Mouse (Mus musculus): ENCODE measurements around the gene Pla2g2d.
A peak's percentile ranks its signal among the peaks of the same experiment; 100 is the strongest.

Gene Pla2g2d

DNA sequence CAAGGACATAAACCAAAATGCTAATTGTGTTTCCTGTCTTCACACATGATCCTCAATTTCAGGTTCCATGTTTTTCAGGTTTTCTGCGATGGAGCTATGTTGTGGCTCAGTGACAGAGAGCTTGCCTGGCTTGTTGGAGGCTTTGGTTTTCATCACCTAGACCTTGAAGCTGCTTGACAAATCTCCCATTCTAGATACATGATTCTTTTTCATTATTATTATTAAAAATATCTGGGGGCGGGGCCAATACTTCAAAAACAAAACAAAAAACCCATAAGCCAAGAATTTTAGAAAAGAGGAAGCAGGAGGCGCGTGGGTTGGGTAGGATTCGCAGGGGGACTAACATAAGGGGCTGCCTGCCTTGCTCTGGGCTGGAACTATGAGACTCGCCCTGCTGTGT, at the start of gene Pla2g2d:
TSS of gene Pla2g2d (plus strand) at position 301 of the 400 bp plus-strand sequence.
- no peak for DNase-seq (ENCODE audit: low spot score in 2 of 2)

- DNase-seq (ENCODE audit: low spot score in 2 of 2) = no peak
These were observed 49.8 kb upstream of the Pla2g2d start for GRCm38 (mm10) chr4:138725751-138726150.

GRCm38 (mm10) chr4:138729018-138729703, 46.4 kb upstream of the Pla2g2d start:
- peak in 1 of 2 experiments; percentile 34 for DNase-seq (ENCODE audit: low spot score in 2 of 2)

DNA sequence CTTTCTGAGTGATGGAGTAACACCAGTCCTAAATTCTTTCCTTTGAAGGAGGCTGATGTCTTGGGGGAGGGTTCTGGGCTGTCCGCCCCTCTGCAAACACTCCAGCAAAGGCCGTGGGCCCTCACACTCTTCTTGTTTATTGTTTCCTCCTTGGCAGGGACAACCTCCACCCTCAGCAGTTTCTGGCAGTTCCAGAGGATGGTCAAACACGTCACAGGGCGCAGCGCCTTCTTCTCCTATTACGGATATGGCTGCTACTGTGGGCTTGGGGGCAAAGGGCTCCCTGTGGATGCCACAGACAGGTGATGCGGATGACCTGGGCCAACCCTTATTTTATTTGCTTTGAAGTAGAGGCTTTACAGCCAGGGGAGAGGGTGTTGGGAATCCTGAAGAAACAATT, 41.4 kb upstream of the Pla2g2d start:
- no peak for DNase-seq (ENCODE audit: low spot score in 2 of 2)

DNA sequence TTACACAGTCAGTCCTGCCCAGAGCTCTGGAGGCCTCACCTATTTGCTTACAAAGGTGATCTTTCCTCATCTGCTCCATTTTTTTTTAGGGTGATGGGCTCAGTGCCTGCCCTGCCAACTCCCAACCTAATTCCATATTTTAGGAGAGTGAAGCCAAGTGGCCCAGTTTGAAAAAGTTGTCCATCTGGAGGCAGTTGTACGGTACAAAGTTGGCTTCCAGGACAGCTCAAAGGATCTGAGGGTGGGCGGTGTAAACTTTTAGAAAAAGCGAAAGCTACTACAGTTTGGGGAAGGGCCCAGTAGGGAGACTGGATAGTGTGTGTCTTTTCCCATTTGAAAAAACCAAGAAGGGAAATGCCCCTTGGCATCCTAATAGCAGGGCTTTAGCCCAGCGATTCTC, 40.7 kb upstream of the Pla2g2d start:
- no peak for DNase-seq (ENCODE audit: low spot score in 2 of 2)

DNA sequence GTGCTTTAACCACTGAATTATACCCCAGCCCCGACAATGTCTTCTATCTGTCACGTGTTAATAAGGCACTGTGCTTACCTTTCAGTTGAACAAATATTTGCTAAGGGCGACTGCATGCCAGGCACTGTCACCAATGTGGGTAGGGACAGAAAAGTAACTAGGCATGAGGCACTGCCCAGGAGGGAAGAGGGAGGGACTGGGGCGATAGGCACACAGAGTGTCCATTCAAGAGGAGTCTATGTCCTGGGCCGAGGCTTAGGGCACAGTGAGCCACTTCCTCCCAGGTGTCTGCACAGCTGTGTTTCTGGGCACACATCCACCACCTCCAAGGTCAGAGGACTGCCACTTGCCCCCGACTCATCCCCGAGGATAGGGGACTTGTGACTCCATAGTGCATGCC, 38.5 kb upstream of the Pla2g2d start, which contains the start of gene Ubxn10:
TSS of gene Ubxn10 (minus strand) at position 137 of the 400 bp plus-strand sequence.
- DNase-seq (ENCODE audit: low spot score in 2 of 2) = no peak

DNA sequence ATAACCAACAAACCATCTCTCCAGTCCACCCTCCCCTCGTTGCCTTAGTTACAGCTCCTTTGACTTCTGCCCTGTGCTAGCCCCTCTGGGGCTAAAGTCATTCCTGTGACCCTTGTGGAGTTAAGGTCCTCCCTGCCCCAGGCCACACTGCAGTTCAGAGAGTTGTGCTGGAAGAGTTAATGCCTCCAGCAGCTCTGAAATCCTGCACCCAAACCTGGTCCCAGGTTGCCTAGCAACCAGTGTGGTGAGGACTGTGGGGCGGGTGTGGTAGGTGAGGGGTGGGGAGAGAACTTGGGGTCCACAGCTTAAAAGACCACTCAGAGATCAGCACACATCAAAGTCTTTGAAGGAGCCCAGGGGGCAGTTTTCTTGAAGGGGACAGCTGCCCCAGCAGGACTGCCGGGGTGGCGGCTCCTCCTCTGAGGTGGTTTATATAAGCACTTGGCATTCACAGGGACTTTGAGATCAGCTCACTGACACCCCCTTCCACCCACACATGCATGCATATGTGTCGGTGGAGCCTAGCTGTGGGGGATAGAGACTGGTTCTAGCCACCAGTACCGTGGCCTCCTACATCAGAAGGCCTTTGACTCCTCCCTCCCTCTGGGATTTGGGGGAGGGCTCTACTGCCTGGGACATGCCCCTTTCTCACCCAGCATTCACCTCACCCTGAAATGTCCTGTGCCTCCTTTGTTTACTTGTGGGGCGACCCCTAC, 36.2 kb upstream of the Pla2g2d start:
- no peak for DNase-seq (ENCODE audit: low spot score in 2 of 2)

- DNase-seq (ENCODE audit: low spot score in 2 of 2) = no peak
These were observed 29.7 kb upstream of the Pla2g2d start for GRCm38 (mm10) chr4:138745884-138746283.

DNA sequence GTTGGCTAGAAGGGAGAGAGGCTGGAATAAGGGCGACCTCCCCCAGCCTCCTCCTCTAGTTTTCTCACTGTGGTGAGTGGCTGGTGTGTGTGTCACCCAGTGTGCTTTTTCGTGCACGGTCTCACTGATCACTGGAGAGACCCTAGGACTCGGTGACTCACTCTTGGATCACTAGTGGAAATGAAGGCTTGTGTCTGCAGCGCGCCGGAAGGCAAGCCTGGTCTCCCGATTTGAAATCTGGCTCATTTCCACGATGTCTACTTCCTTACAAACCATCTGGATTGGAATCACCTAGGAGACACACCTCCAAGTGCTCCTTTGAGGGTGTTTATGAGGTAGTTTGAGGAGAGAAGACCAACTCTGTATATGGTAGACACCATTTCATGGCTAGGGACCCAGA, 28.7 kb upstream of the Pla2g2d start:
- DNase-seq (ENCODE audit: low spot score in 2 of 2) = no peak

GRCm38 (mm10) chr4:138747851-138748250, 27.7 kb upstream of the Pla2g2d start:
- DNase-seq (ENCODE audit: low spot score in 2 of 2) = peak; percentile 33 to 39

- DNase-seq (ENCODE audit: low spot score in 2 of 2) = peak; percentile 54 to 62
These were observed 27.0 kb upstream of the Pla2g2d start for GRCm38 (mm10) chr4:138748369-138749072.

DNA sequence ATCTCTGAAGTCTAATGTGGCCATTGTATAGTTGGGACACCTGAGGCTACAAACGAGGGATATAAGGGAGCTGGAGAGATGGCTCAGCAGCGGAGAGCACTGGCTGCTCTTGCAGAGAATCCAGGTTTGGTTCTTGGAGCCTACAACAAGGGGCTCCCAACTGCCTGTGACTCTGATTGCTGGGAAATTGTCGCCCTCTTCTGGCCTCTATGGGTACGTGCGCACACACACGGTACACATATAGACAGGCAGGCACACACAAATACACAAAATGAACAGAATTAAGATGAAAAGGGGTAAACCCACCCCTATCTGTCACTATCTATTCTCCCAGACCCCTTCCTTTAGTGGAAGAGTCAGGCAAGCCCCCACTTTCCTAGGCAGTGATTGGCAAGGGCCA, 22.9 kb upstream of the Pla2g2d start:
- no peak for DNase-seq (ENCODE audit: low spot score in 2 of 2)

DNA sequence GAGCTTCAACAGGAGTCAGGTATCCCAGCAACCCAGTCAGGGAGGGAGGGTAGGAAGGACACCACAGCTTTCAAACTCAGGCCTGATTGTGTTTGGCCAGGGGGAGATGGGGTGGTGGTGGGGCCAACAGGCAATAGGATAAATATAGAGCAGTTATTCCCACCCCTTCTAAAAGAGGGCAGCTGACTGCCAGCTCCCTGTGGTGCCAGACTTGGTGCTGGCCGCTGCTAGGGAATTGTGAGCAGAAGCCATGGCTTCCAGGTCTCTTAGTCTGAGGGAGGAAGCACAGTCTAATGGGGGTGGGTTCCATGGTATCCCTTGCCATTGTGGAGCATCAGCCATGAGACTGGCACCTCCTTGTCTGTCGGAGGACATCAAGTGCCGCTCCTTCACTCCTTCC, 21.9 kb upstream of the Pla2g2d start:
- DNase-seq (ENCODE audit: low spot score in 2 of 2) = no peak

- DNase-seq (ENCODE audit: low spot score in 2 of 2) = no peak
These were observed 21.1 kb upstream of the Pla2g2d start for GRCm38 (mm10) chr4:138754432-138754831.

DNA sequence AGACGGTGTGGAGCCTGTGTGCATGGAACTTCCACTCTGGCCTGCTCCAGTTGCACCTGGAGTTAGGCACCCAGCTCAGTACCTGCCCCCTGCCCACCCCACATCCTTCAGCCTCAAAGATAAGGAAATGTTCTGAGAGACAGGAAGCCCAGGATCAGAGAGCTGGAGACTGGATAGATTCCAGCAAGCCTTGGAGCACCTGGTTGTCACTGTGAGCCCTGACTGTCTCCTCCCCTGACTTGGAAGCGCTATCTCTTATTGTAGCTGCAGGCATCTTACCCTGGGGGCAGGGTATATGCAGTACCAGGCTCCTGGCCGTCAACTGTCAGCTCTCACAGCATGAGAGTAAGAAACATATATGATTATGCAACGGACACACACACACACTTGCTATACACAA, 20.1 kb upstream of the Pla2g2d start:
- no peak for DNase-seq (ENCODE audit: low spot score in 2 of 2)

- no peak for DNase-seq (ENCODE audit: low spot score in 2 of 2)
These were observed 19.6 kb upstream of the Pla2g2d start for GRCm38 (mm10) chr4:138755983-138756382.

GRCm38 (mm10) chr4:138757416-138757815, 18.1 kb upstream of the Pla2g2d start, which contains the start of gene Pla2g2f:
Pla2g2f (minus strand) TSS chr4:138757626.
- no peak for DNase-seq (ENCODE audit: low spot score in 2 of 2)

DNA sequence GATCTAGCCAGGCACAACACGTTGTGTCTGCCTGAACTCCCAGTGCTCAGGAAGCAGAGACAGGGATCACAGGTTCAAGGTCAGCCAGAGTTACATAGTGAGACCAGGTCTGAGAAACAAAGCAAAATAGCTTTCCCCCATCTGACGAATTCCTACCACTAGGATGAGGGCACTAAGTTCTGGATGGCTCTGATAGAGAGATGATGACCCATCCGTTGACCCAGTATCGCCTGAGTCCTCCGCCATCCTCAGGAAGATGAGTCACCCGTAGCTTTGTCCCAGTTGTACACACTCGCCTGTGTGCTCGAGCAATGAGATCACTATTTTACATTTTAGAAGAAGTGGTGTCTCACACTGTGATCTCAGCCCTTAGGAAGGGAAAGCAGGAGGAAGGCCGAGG, 13.3 kb upstream of the Pla2g2d start:
- DNase-seq (ENCODE audit: low spot score in 2 of 2) = no peak

- no peak for DNase-seq (ENCODE audit: low spot score in 2 of 2)
These were observed 3.6 kb upstream of the Pla2g2d start for GRCm38 (mm10) chr4:138771970-138772369.

GRCm38 (mm10) chr4:138772386-138772785, 3.1 kb upstream of the Pla2g2d start:
- DNase-seq (ENCODE audit: low spot score in 2 of 2) = no peak

DNA sequence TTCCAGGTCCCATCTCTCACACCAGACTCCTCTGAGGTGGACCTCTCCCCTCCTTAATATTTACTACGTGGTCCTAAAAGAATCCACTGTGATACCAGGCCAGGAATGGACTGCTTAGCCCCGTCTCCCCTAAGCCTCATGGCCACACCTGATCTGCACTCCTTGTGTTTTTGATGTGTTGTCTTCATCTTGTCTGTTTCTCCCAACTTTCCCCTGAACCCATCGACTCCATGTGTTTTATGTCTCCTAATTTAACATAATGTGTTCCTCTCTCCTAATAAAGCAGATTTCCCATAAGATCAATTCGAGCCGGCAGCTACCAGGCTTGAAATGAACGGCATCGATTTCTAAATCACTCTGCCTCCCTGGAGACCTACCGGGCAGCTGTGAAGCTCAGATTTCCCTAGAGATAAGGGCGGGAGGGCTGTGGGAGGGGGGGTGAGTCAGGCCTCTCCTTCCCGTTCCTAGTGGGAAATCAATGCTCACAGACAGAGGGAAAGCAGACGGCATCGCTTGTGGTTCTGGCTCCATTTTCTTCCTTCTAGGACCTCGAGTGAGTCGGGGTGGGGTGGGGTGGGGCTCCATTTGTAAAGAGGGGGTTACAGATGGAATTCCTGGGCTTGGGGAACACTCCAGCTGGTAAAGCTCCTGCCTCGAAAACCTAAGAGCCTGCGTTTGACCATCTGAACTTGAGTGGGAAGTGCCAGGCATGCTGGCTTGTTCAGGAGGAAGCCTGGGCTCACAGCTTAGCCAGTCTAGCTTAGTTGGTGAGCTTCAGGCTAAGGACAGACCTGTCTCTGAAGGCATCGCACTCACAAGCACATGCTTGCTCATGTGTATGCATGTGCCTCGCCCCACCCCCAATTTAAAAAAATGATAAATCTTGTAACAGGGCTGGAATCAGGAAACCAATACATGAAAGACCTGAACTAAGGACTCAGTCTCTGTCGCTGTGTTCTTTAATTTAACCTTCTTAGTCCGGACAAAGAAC, 2.2 kb downstream of the Pla2g2d start:
- no peak for DNase-seq (ENCODE audit: low spot score in 2 of 2)
